Mouse (Mus musculus): ENCODE measurements around the gene Vmn2r60. TPM values are rescaled to one million over a fixed set of nuclear protein-coding genes. Genes with fewer than 3 reads are reported as not detected.
"Not testable (repeated sequence)": the region's sequence is repeated elsewhere in the genome, so short reads cannot be mapped to it uniquely, and the experiment has no call there.

Vmn2r60 gene
- not detected in 2 replicates for polyA plus RNA-seq (2015; fragmentation: Nextera tagmentation; extraction: Ambion mirVana)

DNA sequence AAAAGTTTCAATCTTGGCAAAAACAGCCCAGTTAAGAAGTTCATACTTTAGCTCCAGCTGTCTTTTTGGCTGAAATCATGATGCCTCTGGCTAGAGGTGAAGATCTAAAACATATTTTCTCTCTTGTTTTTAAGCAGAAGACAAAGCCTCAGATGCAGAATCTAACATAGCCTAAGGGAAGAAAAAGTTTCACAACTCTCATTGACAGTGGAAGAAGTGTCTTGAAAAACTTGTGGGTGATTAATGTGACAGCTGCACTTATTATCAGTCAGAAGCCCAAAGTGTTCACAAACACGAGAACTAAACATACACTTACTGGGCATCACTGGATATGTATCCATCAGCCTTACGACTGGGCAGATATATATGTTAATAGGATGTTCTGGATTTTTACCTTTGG, at the start of gene Vmn2r60:
Gene Vmn2r60 (plus strand): TSS at position 301 of the 400 bp plus-strand sequence.
- no peak for ATAC-seq (ENCODE audit: insufficient number of reproducible peaks, insufficient read depth, low FRiP score, low TSS enrichment, low read depth)
- no peaks in the 10 kb centered on the region for H3K4me1 ChIP-seq
- H3K27me3 ChIP-seq = no peaks in the 10 kb centered on the region
- no peaks in the 10 kb centered on the region for H3K36me3 ChIP-seq
- WGBS = 71% methylated on average over 2 of the region's 2 CpGs
- H3K9ac ChIP-seq = no peak within 1 kb of the TSS
- no peak within 1 kb of the TSS for H3K4me2 ChIP-seq
- no peak within 1 kb of the TSS for H3K27ac ChIP-seq
- H3K9me3 ChIP-seq = no peaks in the 10 kb centered on the region
- H3K4me3 ChIP-seq = no peak within 1 kb of the TSS

GRCm38 (mm10) chr7:42058923-42059322, 48.6 kb upstream of the Vmn2r60 start, which contains the start of gene Vmn2r59:
Vmn2r59 (minus strand) TSS chr7:42059023.
- Histone ChIP-seq H3K27me3 (no peaks in the 10 kb centered on the region), H3K9me3 (peaks cover 9% of the 10 kb centered on the region), H3K27ac (no peak within 1 kb of the TSS), H3K4me2 (no peak within 1 kb of the TSS), H3K36me3 (no peaks in the 10 kb centered on the region), H3K9ac (no peak within 1 kb of the TSS), H3K4me1 (no peaks in the 10 kb centered on the region), H3K4me3 (no peak within 1 kb of the TSS)
- ATAC-seq (ENCODE audit: insufficient number of reproducible peaks, insufficient read depth, low FRiP score, low TSS enrichment, low read depth) = no peak

DNA sequence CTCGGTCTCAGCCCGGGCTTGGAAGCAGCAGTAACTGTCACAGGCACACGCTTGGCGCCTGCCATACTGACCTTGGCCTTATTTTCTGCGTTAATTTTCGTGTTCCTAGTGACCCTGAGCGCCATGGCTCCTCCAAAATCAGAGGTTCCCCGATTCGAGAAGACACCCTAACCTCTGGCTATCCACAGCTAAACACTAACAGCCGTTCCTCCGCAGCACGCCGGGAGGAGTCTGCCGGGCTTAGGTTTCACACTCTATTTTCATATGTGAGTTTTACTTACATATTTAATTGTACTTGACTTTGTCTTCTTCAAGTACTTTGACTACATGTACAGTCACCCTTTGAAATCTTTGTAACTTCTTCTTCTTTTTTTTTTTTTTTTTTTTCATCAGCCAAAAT, 509 bp upstream of the Vmn2r60 start:
- not testable (repeated sequence) for H3K27ac ChIP-seq; ATAC-seq (ENCODE audit: insufficient number of reproducible peaks, insufficient read depth, low FRiP score, low TSS enrichment, low read depth); H3K4me2 ChIP-seq; H3K4me3 ChIP-seq; H3K4me1 ChIP-seq; H3K27me3 ChIP-seq; H3K36me3 ChIP-seq; H3K9ac ChIP-seq; H3K9me3 ChIP-seq
- WGBS = 82% methylated on average over 14 of the region's 14 CpGs

Other genes starting within 250 kb of the Vmn2r60 start
- gene Vmn2r58, start 235.1 kb upstream of the Vmn2r60 start, polyA plus RNA-seq (2015; fragmentation: Nextera tagmentation; extraction: Ambion mirVana) = not detected in 2 replicates
- not detected in 2 replicates for gene Vmn2r59, start 48.7 kb upstream of the Vmn2r60 start, polyA plus RNA-seq (2015; fragmentation: Nextera tagmentation; extraction: Ambion mirVana)
- not detected in 2 replicates for gene Vmn2r61, start 152.3 kb downstream of the Vmn2r60 start, polyA plus RNA-seq (2015; fragmentation: Nextera tagmentation; extraction: Ambion mirVana)

All from embryonic facial prominence, embryonic 13.5 days (tissue).